Comparison of ENCODE assay signal across 8 mouse cellular contexts in the genomic region with DNA sequence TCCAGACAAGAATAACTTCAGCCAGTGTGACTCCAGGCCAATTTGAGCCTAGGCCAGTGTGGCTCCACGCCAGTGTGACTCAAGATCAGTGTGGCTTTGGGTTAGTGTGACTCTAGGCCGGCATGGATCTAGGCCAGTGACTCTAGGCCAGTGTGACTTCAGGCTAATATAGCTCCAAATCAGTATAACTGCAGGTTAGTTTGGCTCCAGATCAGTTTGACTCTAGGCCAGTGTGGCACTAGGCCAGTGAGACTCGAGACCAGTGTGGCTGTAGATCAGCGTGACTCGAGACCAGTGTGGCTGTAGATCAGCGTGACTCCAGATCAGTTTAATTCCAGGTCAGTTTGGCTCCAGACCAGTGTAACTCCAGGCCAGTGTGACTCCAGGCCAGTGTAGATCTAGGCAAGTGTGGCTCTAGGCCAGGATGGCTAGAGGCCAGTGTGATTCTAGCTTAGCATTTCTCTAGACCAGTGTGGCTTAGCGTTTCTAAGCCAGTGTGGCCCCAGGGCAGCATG. TPM values are rescaled to one million over a fixed set of nuclear protein-coding genes. Genes with fewer than 3 reads are reported as not detected.
A peak's percentile ranks its signal among the peaks of the same experiment; 100 is the strongest.
DNase-seq lines count a peak whose midpoint lies in the region; ATAC-seq and TF ChIP-seq lines count a peak whose summit lies in the region.

No protein-coding gene starts in this region.

- H3K4me3 ChIP-seq in hindbrain, embryonic 14.5 days (replicated peaks; ENCODE audit: low read length), result no peak overlapping the region
- H3K4me3 ChIP-seq in hindbrain, embryonic 11.5 days (ENCODE audit: low read depth, low read length), result no peak overlapping the region
- no peak overlapping the region for H3K4me3 ChIP-seq in lung, embryonic 14.5 days (ENCODE audit: low read depth, low read length)
- H3K4me3 ChIP-seq in intestine, embryonic 16.5 days (ENCODE audit: low read length), result no peak overlapping the region
- no peak overlapping the region for H3K4me3 ChIP-seq in midbrain, embryonic 16.5 days (ENCODE audit: low read depth, low read length)
- no peak overlapping the region for H3K4me3 ChIP-seq in midbrain, embryonic 13.5 days (replicated peaks)

- no peak overlapping the region for H3K4me2 ChIP-seq in hindbrain, embryonic 14.5 days (replicated peaks)
- H3K4me2 ChIP-seq in hindbrain, embryonic 11.5 days (replicated peaks; ENCODE audit: low read depth, low read length), result no peak overlapping the region
- no peak overlapping the region for H3K4me2 ChIP-seq in lung, embryonic 14.5 days
- no peak overlapping the region for H3K4me2 ChIP-seq in intestine, embryonic 16.5 days (ENCODE audit: low read depth, low read length)
- H3K4me2 ChIP-seq in midbrain, embryonic 16.5 days (ENCODE audit: low read length), result no peak overlapping the region
- H3K4me2 ChIP-seq in midbrain, embryonic 13.5 days (replicated peaks), result no peak overlapping the region

- ATAC-seq in hindbrain, embryonic 14.5 days (ENCODE audit: low FRiP score), result peak; percentile 26; the same call in 1 of the 2 replicates
- ATAC-seq in hindbrain, embryonic 11.5 days (ENCODE audit: low FRiP score), result no peak
- ATAC-seq in lung, embryonic 14.5 days (ENCODE audit: insufficient read depth), result no peak
- ATAC-seq in intestine, embryonic 16.5 days, result no peak
- ATAC-seq in midbrain, embryonic 16.5 days, result no peak
- no peak for ATAC-seq in midbrain, embryonic 13.5 days

- no peak for TF ChIP-seq CTCF in lung, embryonic 14.5 days (IDR thresholded peaks at IDR 0.05; ENCODE audit: low read depth)

- WGBS in hindbrain, embryonic 14.5 days, result 90% methylated on average over 7 of the region's 7 CpGs
- WGBS in hindbrain, embryonic 11.5 days, result 91% methylated on average over 7 of the region's 7 CpGs
- WGBS in lung, embryonic 14.5 days, result 82% methylated on average over 7 of the region's 7 CpGs
- WGBS in intestine, embryonic 16.5 days, result 88% methylated on average over 7 of the region's 7 CpGs
- 93% methylated on average over 7 of the region's 7 CpGs for WGBS in midbrain, embryonic 16.5 days
- WGBS in midbrain, embryonic 13.5 days, result 89% methylated on average over 7 of the region's 7 CpGs

- H3K27ac ChIP-seq in hindbrain, embryonic 14.5 days, result no peak overlapping the region
- H3K27ac ChIP-seq in hindbrain, embryonic 11.5 days (ENCODE audit: low read depth, low read length), result no peak overlapping the region
- H3K27ac ChIP-seq in lung, embryonic 14.5 days (ENCODE audit: low read depth), result no peak overlapping the region
- H3K27ac ChIP-seq in intestine, embryonic 16.5 days (ENCODE audit: low read length), result no peak overlapping the region
- H3K27ac ChIP-seq in midbrain, embryonic 16.5 days (ENCODE audit: low read length), result no peak overlapping the region
- no peak overlapping the region for H3K27ac ChIP-seq in midbrain, embryonic 13.5 days

- no peak overlapping the region for H3K9ac ChIP-seq in hindbrain, embryonic 14.5 days
- no peak overlapping the region for H3K9ac ChIP-seq in hindbrain, embryonic 11.5 days (ENCODE audit: low read depth, low read length)
- H3K9ac ChIP-seq in lung, embryonic 14.5 days, result no peak overlapping the region
- no peak overlapping the region for H3K9ac ChIP-seq in intestine, embryonic 16.5 days (ENCODE audit: low read depth, low read length)
- no peak overlapping the region for H3K9ac ChIP-seq in midbrain, embryonic 16.5 days (ENCODE audit: low read depth, low read length)
- no peak overlapping the region for H3K9ac ChIP-seq in midbrain, embryonic 13.5 days (replicated peaks)

- H3K4me1 ChIP-seq in hindbrain, embryonic 14.5 days (replicated peaks; ENCODE audit: control insufficient read depth, insufficient read depth, low read length), result no peaks in the 10 kb centered on the region
- H3K4me1 ChIP-seq in hindbrain, embryonic 11.5 days (replicated peaks; ENCODE audit: control insufficient read depth, insufficient read depth, low read length), result no peaks in the 10 kb centered on the region
- no peaks in the 10 kb centered on the region for H3K4me1 ChIP-seq in lung, embryonic 14.5 days (ENCODE audit: insufficient read depth)
- H3K4me1 ChIP-seq in intestine, embryonic 16.5 days (ENCODE audit: control insufficient read depth, insufficient read depth, low read length), result no peaks in the 10 kb centered on the region
- H3K4me1 ChIP-seq in midbrain, embryonic 16.5 days (ENCODE audit: control insufficient read depth, insufficient read depth, low read length), result no peaks in the 10 kb centered on the region
- H3K4me1 ChIP-seq in midbrain, embryonic 13.5 days (replicated peaks), result no peaks in the 10 kb centered on the region

- peaks cover 90% of the 10 kb centered on the region for H3K36me3 ChIP-seq in hindbrain, embryonic 14.5 days (replicated peaks; ENCODE audit: control insufficient read depth, insufficient read depth)
- H3K36me3 ChIP-seq in hindbrain, embryonic 11.5 days (ENCODE audit: control insufficient read depth, insufficient read depth, low read length), result peaks cover 14% of the 10 kb centered on the region
- H3K36me3 ChIP-seq in lung, embryonic 14.5 days (ENCODE audit: insufficient read depth), result peaks cover 83% of the 10 kb centered on the region
- H3K36me3 ChIP-seq in intestine, embryonic 16.5 days (ENCODE audit: control insufficient read depth, insufficient read depth, low read length), result peaks cover 12% of the 10 kb centered on the region
- H3K36me3 ChIP-seq in midbrain, embryonic 16.5 days (ENCODE audit: control insufficient read depth, insufficient read depth, low read length), result peaks cover 53% of the 10 kb centered on the region
- H3K36me3 ChIP-seq in midbrain, embryonic 13.5 days, result peaks cover 76% of the 10 kb centered on the region

- no peaks in the 10 kb centered on the region for H3K9me3 ChIP-seq in hindbrain, embryonic 14.5 days (ENCODE audit: control insufficient read depth, low read length)
- no peaks in the 10 kb centered on the region for H3K9me3 ChIP-seq in hindbrain, embryonic 11.5 days (ENCODE audit: control insufficient read depth, low read length)
- no peaks in the 10 kb centered on the region for H3K9me3 ChIP-seq in lung, embryonic 14.5 days (ENCODE audit: low read depth, low read length)
- no peaks in the 10 kb centered on the region for H3K9me3 ChIP-seq in intestine, embryonic 16.5 days (ENCODE audit: control insufficient read depth, low read length)
- no peaks in the 10 kb centered on the region for H3K9me3 ChIP-seq in midbrain, embryonic 16.5 days (replicated peaks; ENCODE audit: control insufficient read depth, low read length, poor library complexity, severe bottlenecking)
- H3K9me3 ChIP-seq in midbrain, embryonic 13.5 days, result no peaks in the 10 kb centered on the region

- no peaks in the 10 kb centered on the region for H3K27me3 ChIP-seq in hindbrain, embryonic 14.5 days (ENCODE audit: control insufficient read depth, insufficient read depth, low read length)
- no peaks in the 10 kb centered on the region for H3K27me3 ChIP-seq in hindbrain, embryonic 11.5 days (ENCODE audit: control insufficient read depth, insufficient read depth, low read length)
- no peaks in the 10 kb centered on the region for H3K27me3 ChIP-seq in lung, embryonic 14.5 days (ENCODE audit: insufficient read depth, low read length)
- no peaks in the 10 kb centered on the region for H3K27me3 ChIP-seq in intestine, embryonic 16.5 days (replicated peaks; ENCODE audit: control insufficient read depth, insufficient read depth, low read length)
- H3K27me3 ChIP-seq in midbrain, embryonic 16.5 days (ENCODE audit: control insufficient read depth, insufficient read depth, low read depth, low read length), result no peaks in the 10 kb centered on the region
- H3K27me3 ChIP-seq in midbrain, embryonic 13.5 days, result no peaks in the 10 kb centered on the region

- DNase-seq in hindbrain, embryonic 14.5 days (ENCODE audit: low spot score), result no peak
- no peak for DNase-seq in hindbrain, embryonic 11.5 days (ENCODE audit: low spot score)
- DNase-seq in adrenal gland, postnatal 25 days, result peak; percentile 70
- DNase-seq in gastrocnemius, postnatal 4 days (ENCODE audit: low spot score in 2 of 2), result peak; percentile 53 to 81
- DNase-seq in lung, embryonic 14.5 days, result peak; percentile 5

RNA-seq across cellular contexts. Expression of a gene that starts 47.1 kb away (rescaled TPM):
- 47.9 and 51.8 TPM in 2 replicates for polyA plus RNA-seq in hindbrain, embryonic 14.5 days (2014; fragmentation: Nextera tagmentation; extraction: Ambion mirVana)
- 26.8 and 28.4 TPM in 2 replicates for polyA plus RNA-seq in hindbrain, embryonic 11.5 days (2014; fragmentation: Nextera tagmentation; extraction: Ambion mirVana)
- 30.1 and 32.1 TPM in 2 replicates for total RNA-seq in adrenal gland, postnatal 25 days (2021)
- 10 to 100 TPM; 43.0 to 44.3 TPM for total RNA-seq in gastrocnemius, postnatal 4 days (2021)
- 28.2 and 31.8 TPM in 2 replicates for polyA plus RNA-seq in lung, embryonic 14.5 days (2014; fragmentation: Nextera tagmentation; extraction: Ambion mirVana)
- polyA plus RNA-seq in intestine, embryonic 16.5 days (2015; fragmentation: Nextera tagmentation; extraction: Ambion mirVana), result 8.3 and 10.7 TPM in 2 replicates
- polyA plus RNA-seq in midbrain, embryonic 16.5 days (2015; fragmentation: Nextera tagmentation; extraction: Ambion mirVana), result 35.1 and 38.2 TPM in 2 replicates
- 30.5 and 31.2 TPM in 2 replicates for polyA plus RNA-seq in midbrain, embryonic 13.5 days (2015; fragmentation: Nextera tagmentation; extraction: Ambion mirVana)

Comparison
In these comparisons a context has a peak if more than half of its experiments do, and no peak if none do; other contexts are left out.
1. DNase-seq: peak in adrenal gland, postnatal 25 days (single experiment), gastrocnemius, postnatal 4 days (2 of 2) and lung, embryonic 14.5 days (single experiment); none in hindbrain, embryonic 14.5 days (single experiment) and hindbrain, embryonic 11.5 days (single experiment).